ENCODE assay signal across 8 mouse cellular contexts in the genomic region with DNA sequence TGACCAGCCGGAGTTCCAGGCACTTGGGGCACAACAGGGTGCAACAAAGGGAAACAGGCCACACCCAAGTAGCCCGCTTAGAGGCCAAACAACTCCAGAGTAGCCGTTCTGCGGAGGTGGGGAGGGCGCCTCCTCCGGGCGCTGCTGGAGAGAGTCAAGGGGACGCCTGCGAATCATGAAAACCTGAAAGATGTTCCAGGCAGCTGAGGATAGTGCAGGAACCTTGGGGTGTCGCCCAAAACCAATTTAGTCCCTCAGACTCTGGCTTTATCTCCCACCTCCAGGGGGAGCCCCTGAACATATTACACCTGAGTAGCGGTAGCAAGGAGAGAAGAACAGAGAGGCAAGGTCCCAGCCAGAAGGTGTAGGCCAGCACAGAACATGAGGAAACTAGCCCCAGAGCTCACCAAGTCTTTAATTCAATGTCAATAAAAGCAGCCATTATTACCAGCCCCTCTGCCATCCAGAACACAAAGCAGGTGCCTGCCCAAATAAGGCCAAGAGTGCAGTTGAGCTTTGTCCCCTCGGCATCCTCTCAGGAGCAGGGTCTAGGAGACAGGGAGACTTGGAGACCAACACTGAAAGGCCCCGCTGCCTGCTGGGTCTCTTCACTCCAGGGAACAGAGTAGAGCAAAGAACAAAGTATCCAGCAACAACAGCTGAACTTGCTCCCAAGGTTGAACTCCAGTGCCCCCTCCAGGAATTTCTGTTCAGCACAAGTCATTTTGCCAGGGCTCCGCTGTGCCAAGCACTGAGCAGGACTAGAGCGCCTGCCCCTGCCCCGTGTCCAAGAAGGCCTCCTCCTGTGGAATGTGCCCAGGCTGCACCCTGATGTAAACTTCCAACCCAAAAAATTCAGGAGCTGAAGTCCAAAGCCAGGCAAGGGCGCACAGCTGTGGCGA. TPM values are rescaled to one million over a fixed set of nuclear protein-coding genes. Genes with fewer than 3 reads are reported as not detected.
DNase-seq lines count a peak whose midpoint lies in the region; ATAC-seq lines count a peak whose summit lies in the region.

No protein-coding gene starts in this region.

- peaks cover 19% of the 10 kb centered on the region for H3K4me1 ChIP-seq in forebrain, embryonic 13.5 days
- H3K4me1 ChIP-seq in hindbrain, embryonic 14.5 days (replicated peaks; ENCODE audit: control insufficient read depth, insufficient read depth, low read length), result peaks cover 26% of the 10 kb centered on the region
- peaks cover 69% of the 10 kb centered on the region for H3K4me1 ChIP-seq in midbrain, embryonic 10.5 days
- peaks cover 17% of the 10 kb centered on the region; the same call in 1 of the 2 replicates for H3K4me1 ChIP-seq in stomach, embryonic 14.5 days (ENCODE audit: control insufficient read depth, insufficient read depth, low read length)

- DNase-seq in cerebellum, adult 18-20 months, result peak; percentile 20 to 28
- DNase-seq in adrenal gland, postnatal 14 days, result peak; percentile 78
- DNase-seq in hindbrain, embryonic 14.5 days (ENCODE audit: low spot score), result peak; percentile 65
- peak; percentile 54 to 63 for DNase-seq in left cerebral cortex, adult 18-20 months (ENCODE audit: low spot score in 2 of 2)
- peak; percentile 66 for DNase-seq in midbrain, embryonic 10.5 days (ENCODE audit: low spot score)

- H3K9ac ChIP-seq in forebrain, embryonic 13.5 days, result no peak overlapping the region
- H3K9ac ChIP-seq in hindbrain, embryonic 14.5 days, result no peak overlapping the region
- no peak overlapping the region for H3K9ac ChIP-seq in stomach, embryonic 14.5 days (replicated peaks; ENCODE audit: low read depth, low read length)

- no peak for ATAC-seq in cerebellum, adult (ENCODE audit: insufficient number of reproducible peaks, low FRiP score, low TSS enrichment)
- no peak for ATAC-seq in forebrain, embryonic 13.5 days
- no peak for ATAC-seq in hindbrain, embryonic 14.5 days (ENCODE audit: low FRiP score)
- peak; percentile 16; the same call in 1 of the 2 replicates for ATAC-seq in stomach, embryonic 14.5 days (ENCODE audit: insufficient number of reproducible peaks, insufficient read depth, low FRiP score, low read depth)

- 6% methylated on average over 18 of the region's 18 CpGs for WGBS in forebrain, embryonic 13.5 days
- WGBS in hindbrain, embryonic 14.5 days, result 5% methylated on average over 18 of the region's 18 CpGs
- 7% methylated on average over 18 of the region's 18 CpGs for WGBS in midbrain, embryonic 10.5 days
- WGBS in stomach, embryonic 14.5 days, result 10% methylated on average over 18 of the region's 18 CpGs

- H3K9me3 ChIP-seq in forebrain, embryonic 13.5 days (replicated peaks), result no peaks in the 10 kb centered on the region
- H3K9me3 ChIP-seq in hindbrain, embryonic 14.5 days (ENCODE audit: control insufficient read depth, low read length), result no peaks in the 10 kb centered on the region
- no peaks in the 10 kb centered on the region for H3K9me3 ChIP-seq in midbrain, embryonic 10.5 days (replicated peaks)
- no peaks in the 10 kb centered on the region for H3K9me3 ChIP-seq in stomach, embryonic 14.5 days (ENCODE audit: control insufficient read depth, low read depth, low read length)

- no peak overlapping the region for H3K27ac ChIP-seq in forebrain, embryonic 13.5 days
- no peak overlapping the region for H3K27ac ChIP-seq in hindbrain, embryonic 14.5 days
- H3K27ac ChIP-seq in midbrain, embryonic 10.5 days (replicated peaks), result peak overlapping the region; percentile 91; the same call in 1 of the 2 replicates
- no peak overlapping the region for H3K27ac ChIP-seq in stomach, embryonic 14.5 days (ENCODE audit: low read length)

- peaks cover 42% of the 10 kb centered on the region for H3K27me3 ChIP-seq in forebrain, embryonic 13.5 days
- H3K27me3 ChIP-seq in hindbrain, embryonic 14.5 days (ENCODE audit: control insufficient read depth, insufficient read depth, low read length), result no peaks in the 10 kb centered on the region; the same call in 1 of the 2 replicates
- peaks cover 68% of the 10 kb centered on the region for H3K27me3 ChIP-seq in midbrain, embryonic 10.5 days (ENCODE audit: low read depth, poor library complexity, severe bottlenecking)
- H3K27me3 ChIP-seq in stomach, embryonic 14.5 days (ENCODE audit: control insufficient read depth, insufficient read depth, low read length), result no peaks in the 10 kb centered on the region

- H3K4me2 ChIP-seq in forebrain, embryonic 13.5 days, result peak overlapping the region; percentile 18; the same call in 1 of the 2 replicates
- no peak overlapping the region for H3K4me2 ChIP-seq in hindbrain, embryonic 14.5 days (replicated peaks)
- H3K4me2 ChIP-seq in stomach, embryonic 14.5 days (replicated peaks; ENCODE audit: low read depth, low read length), result peak overlapping the region; percentile 93; the same call in 1 of the 2 replicates

- H3K36me3 ChIP-seq in forebrain, embryonic 13.5 days (ENCODE audit: poor library complexity, severe bottlenecking), result no peaks in the 10 kb centered on the region
- no peaks in the 10 kb centered on the region for H3K36me3 ChIP-seq in hindbrain, embryonic 14.5 days (replicated peaks; ENCODE audit: control insufficient read depth, insufficient read depth)
- no peaks in the 10 kb centered on the region for H3K36me3 ChIP-seq in midbrain, embryonic 10.5 days
- H3K36me3 ChIP-seq in stomach, embryonic 14.5 days (ENCODE audit: control insufficient read depth, insufficient read depth, low read length), result no peaks in the 10 kb centered on the region

- no peak overlapping the region for H3K4me3 ChIP-seq in forebrain, embryonic 13.5 days
- H3K4me3 ChIP-seq in hindbrain, embryonic 14.5 days (replicated peaks; ENCODE audit: low read length), result no peak overlapping the region
- H3K4me3 ChIP-seq in midbrain, embryonic 10.5 days, result peak overlapping the region; percentile 85
- no peak overlapping the region for H3K4me3 ChIP-seq in stomach, embryonic 14.5 days (ENCODE audit: low read depth, low read length)

RNA-seq across cellular contexts. Expression of a gene that starts 0.8 kb away (rescaled TPM):
- 10.1 and 10.3 TPM in 2 replicates for total RNA-seq in adrenal gland, postnatal 14 days (2021)
- 6.5 and 8.4 TPM in 2 replicates for polyA plus RNA-seq in forebrain, embryonic 13.5 days (2015; fragmentation: Nextera tagmentation; extraction: Ambion mirVana)
- polyA plus RNA-seq in hindbrain, embryonic 14.5 days (2014; fragmentation: Nextera tagmentation; extraction: Ambion mirVana), result 11.5 and 13.0 TPM in 2 replicates
- total RNA-seq in left cerebral cortex, adult 18-20 months (2021), result 10 to 100 TPM; 33.8 to 34.3 TPM
- 9.0 and 10.8 TPM in 2 replicates for polyA plus RNA-seq in midbrain, embryonic 10.5 days (2016; fragmentation: Nextera tagmentation; extraction: Ambion mirVana)
- 14.5 and 16.0 TPM in 2 replicates for polyA plus RNA-seq in stomach, embryonic 14.5 days (2014; fragmentation: Nextera tagmentation; extraction: Ambion mirVana)

Comparison
In these comparisons a context has a peak if more than half of its experiments do, and no peak if none do; other contexts are left out.
1. DNase-seq: peak in every context shown above with its lines; median percentile 78 in adrenal gland, postnatal 14 days; 66 in midbrain, embryonic 10.5 days; 65 in hindbrain, embryonic 14.5 days; 58 in left cerebral cortex, adult 18-20 months; 24 in cerebellum, adult 18-20 months.